Mouse (Mus musculus) heart, postnatal 10 days (tissue): ENCODE data around the gene Fam240a. TPM values are rescaled to one million over a fixed set of nuclear protein-coding genes. Genes with fewer than 3 reads are reported as not detected.

Experiments used
- DNase-seq, 2 experiments: peaks; one replicate each; pipeline ENCODE4 v3.0.0; 2021
- intact Hi-C: fragments of 180-260 bp; cut with DNase I; formaldehyde crosslinking; loops from one replicate; pipeline ENCODE4 v1.15.1; 2025
- microRNA-seq, 2 experiments: library from miRNA; unstranded; fragments of <30 nt; microRNA quantifications; one replicate each; pipeline ENCODE4 v1.2.0; 2022
- total RNA-seq, 2 experiments: library from RNA; stranded (reverse); gene quantifications; 2 replicates each; pipeline ENCODE4 v1.2.3; 2021

Fam240a gene
- total RNA-seq, 2 experiments from 2014 or later: not detected

DNA sequence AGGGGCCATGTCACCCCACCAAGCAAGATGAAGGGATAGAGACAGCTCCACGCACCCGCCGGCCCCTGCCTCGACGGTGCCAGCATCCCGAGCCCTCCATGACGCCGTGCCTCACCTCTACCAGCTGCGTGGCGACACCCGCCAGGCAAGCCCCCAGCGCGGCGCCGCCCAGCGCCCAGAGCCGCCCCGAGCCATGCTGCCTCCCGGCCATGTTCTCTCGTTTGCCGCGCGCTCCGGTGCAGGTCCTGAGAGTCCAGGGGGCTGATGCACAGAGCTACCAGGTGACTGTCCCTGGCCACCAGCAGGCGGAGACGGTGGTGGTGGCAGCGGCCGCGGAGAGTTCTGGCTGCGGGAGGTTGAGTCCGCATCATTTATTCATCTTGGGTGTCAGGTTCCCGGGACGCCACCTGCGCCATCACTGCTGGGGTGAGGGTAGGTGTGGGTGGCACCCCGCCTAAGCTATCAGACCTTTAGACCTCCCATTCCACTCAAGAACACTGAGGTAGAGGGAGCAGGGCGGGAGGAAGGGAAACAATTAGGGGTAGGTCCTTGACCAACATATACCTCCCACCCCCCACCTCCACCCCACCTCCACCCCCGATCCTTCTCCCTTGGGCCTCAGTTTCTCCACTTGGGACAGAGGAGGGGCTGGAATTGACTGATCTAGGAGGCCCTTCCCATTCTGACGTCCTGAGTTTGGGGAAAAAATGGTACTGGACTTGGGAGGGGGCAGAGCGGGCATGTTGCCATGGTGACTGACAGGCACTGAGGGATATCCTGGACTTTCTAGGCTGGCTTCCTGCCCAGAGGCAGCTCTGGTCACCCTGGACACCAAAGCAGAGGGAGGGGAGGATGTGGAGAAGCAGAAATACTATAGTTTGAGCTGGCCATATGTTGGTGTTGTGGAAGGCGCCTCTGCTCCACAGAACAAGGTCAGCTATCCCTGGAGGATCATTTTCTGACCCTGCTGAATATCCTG lies 42.7 kb downstream of the Fam240a start:
- intact Hi-C loops: loop anchor here (5.0 kb wide), 3 partner anchors 68 to 232 kb away; no protein-coding TSS in a partner anchor
- DNase-seq: no peak

DNA sequence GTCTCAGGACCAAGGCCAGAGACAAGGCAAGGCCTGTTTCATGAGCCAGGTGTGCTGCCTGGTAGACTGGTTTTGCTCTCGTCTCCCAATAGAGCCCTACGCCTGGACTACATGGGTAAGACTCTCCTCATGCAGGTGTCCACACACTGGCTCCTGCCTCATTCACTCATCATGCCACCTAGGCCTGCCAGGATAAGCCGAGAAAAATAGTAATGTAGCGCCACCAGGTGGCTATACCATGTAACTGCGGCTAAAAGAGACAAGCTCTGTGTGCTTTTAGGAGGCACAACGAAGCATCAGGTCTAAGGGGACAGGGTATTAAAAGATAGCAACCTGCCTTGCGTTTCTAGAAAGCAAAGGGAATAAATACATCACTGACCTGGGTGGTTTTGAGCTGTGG lies 45.6 kb downstream of the Fam240a start:
- intact Hi-C loops: loop anchor here (1.0 to 5.0 kb wide), 5 partner anchors 71 to 229 kb away; no protein-coding TSS in a partner anchor
- DNase-seq: peak; percentile 67 to 80

Small RNAs within 50 kb of the gene (microRNA-seq; reads per million reads assigned to microRNA genes)
- gene Gm24269: 0 reads per million in 2 experiments

Other genes starting within 250 kb of the Fam240a start
- gene Myl3, start 175.0 kb downstream of the Fam240a start, total RNA-seq: over 10,000 TPM; 11,120 to 11,825 TPM
- 10 to 100 TPM; 11.5 to 13.4 TPM for gene Pth1r, start 169.7 kb downstream of the Fam240a start, total RNA-seq
- not detected for gene Prss42, start 118.7 kb downstream of the Fam240a start, total RNA-seq
- not detected for gene Prss44, start 102.9 kb downstream of the Fam240a start, total RNA-seq
- gene Prss43, start 90.2 kb downstream of the Fam240a start, total RNA-seq: not detected
- gene Prss45, start 82.3 kb downstream of the Fam240a start, total RNA-seq: not detected
- gene Prss46, start 72.4 kb downstream of the Fam240a start, total RNA-seq: not detected
- gene Prss50, start 58.9 kb downstream of the Fam240a start, total RNA-seq: not detected
- gene Als2cl, start 37.0 kb downstream of the Fam240a start, total RNA-seq: 10 to 100 TPM; 19.6 to 20.4 TPM
- under 1 TPM; 0.69 to 0.74 TPM for gene Tmie, start 36.7 kb downstream of the Fam240a start, total RNA-seq
- gene Tdgf1, start 29.3 kb upstream of the Fam240a start, total RNA-seq: not detected
- 10 to 100 TPM; 39.8 to 49.0 TPM for gene Lrrc2, start 34.7 kb upstream of the Fam240a start, total RNA-seq
- 1 to 10 TPM; 2.4 to 2.8 TPM for gene Rtp3, start 73.7 kb upstream of the Fam240a start, total RNA-seq
- gene Ltf, start 102.4 kb upstream of the Fam240a start, total RNA-seq: 1 to 10 TPM in 1 of 2 experiments, under 1 TPM in 1; 0.72 to 2.3 TPM
- 1 to 10 TPM; 6.4 to 7.4 TPM for gene Ccrl2, start 140.7 kb upstream of the Fam240a start, total RNA-seq
- 100 to 1,000 TPM; 105 to 108 TPM for gene Lrrfip2, start 200.7 kb upstream of the Fam240a start, total RNA-seq